Mouse (Mus musculus) liver, postnatal 0 days (tissue): ENCODE data around the gene Lamtor2.

ENCODE experiments used
- CTCF ChIP-seq: sonication (generic); IDR thresholded peaks from 2 replicates; pipeline ENCODE4 v1.5.1; 2016; ENCODE audit warnings: antibody characterized with exemption, low read depth
- EP300 ChIP-seq: IDR thresholded peaks from 2 replicates; pipeline ENCODE4 v1.6.1; 2016; ENCODE audit warnings: antibody characterized with exemption, low read depth, mild to moderate bottlenecking

- peak; percentile 99 for TF ChIP-seq CTCF
- no peak for TF ChIP-seq EP300
These were observed 31.0 kb downstream of the Lamtor2 start for GRCm38 (mm10) chr3:88521803-88522331.
